Mouse (Mus musculus) frontal cortex, adult (tissue): ENCODE results near the gene Pkd2.
A peak's percentile ranks its signal among the peaks of the same experiment; 100 is the strongest.

ENCODE experiments used
- ATAC-seq: cut with Nextera tagmentation; 2 replicates; pipeline ENCODE4 v1.9.2; 2017; ENCODE audit warnings: mild to moderate bottlenecking, moderate library complexity, mixed read lengths; ENCODE audit not compliant: low TSS enrichment

The Pkd2 gene

GRCm38 (mm10) chr5:104465731-104466130 is 6.5 kb downstream of the Pkd2 start:
- no peak for ATAC-seq

- ATAC-seq, result no peak
Measured at GRCm38 (mm10) chr5:104466816-104467215, 7.6 kb downstream of the Pkd2 start.

GRCm38 (mm10) chr5:104468586-104468985 is 9.3 kb downstream of the Pkd2 start:
- no peak for ATAC-seq

- peak; percentile 69 for ATAC-seq
Measured at GRCm38 (mm10) chr5:104470981-104471391, 11.7 kb downstream of the Pkd2 start.

- ATAC-seq, result peak; percentile 27; the same call in 1 of the 2 replicates
Measured at GRCm38 (mm10) chr5:104472371-104472770, 13.1 kb downstream of the Pkd2 start.

GRCm38 (mm10) chr5:104480367-104480766 is 21.1 kb downstream of the Pkd2 start:
- no peak for ATAC-seq

GRCm38 (mm10) chr5:104482856-104483255 is 23.6 kb downstream of the Pkd2 start:
- no peak for ATAC-seq

- no peak for ATAC-seq
Measured at GRCm38 (mm10) chr5:104491561-104491960, 32.3 kb downstream of the Pkd2 start.

- ATAC-seq, result no peak
Measured at GRCm38 (mm10) chr5:104504883-104505282, 45.6 kb downstream of the Pkd2 start.

- no peak for ATAC-seq
Measured at GRCm38 (mm10) chr5:104507829-104508194, 48.6 kb downstream of the Pkd2 start.

- ATAC-seq, result peak; percentile 94
Measured at GRCm38 (mm10) chr5:104508195-104508891, 49.1 kb downstream of the Pkd2 start, which contains the start of gene BC005561. Gene BC005561, plus strand, starts transcription at chr5:104508352.

- no peak for ATAC-seq
Measured at GRCm38 (mm10) chr5:104511211-104511610, 52.0 kb downstream of the Pkd2 start.

GRCm38 (mm10) chr5:104538612-104539011 is 79.4 kb downstream of the Pkd2 start:
- ATAC-seq, result peak; percentile 62

- ATAC-seq, result no peak
Measured at GRCm38 (mm10) chr5:104539331-104539730, 80.1 kb downstream of the Pkd2 start.
